Mouse (Mus musculus): ENCODE measurements around the gene Olfr938. TPM values are rescaled to one million over a fixed set of nuclear protein-coding genes. Genes with fewer than 3 reads are reported as not detected.

Gene Olfr938
- not detected in 2 replicates for polyA plus RNA-seq (2015; fragmentation: Nextera tagmentation; extraction: Ambion mirVana)

GRCm38 (mm10) chr9:39078787-39079186, at the start of gene Olfr938:
TSS of gene Olfr938 (minus strand) at chr9:39078887.
- no peak within 1 kb of the TSS for H3K4me2 ChIP-seq
- WGBS: 89% methylated on average over 2 of the region's 2 CpGs
- no peak within 1 kb of the TSS for H3K4me3 ChIP-seq

GRCm38 (mm10) chr9:39127831-39128230, 49.1 kb upstream of the Olfr938 start, which contains the start of gene Olfr27:
TSS of gene Olfr27 (plus strand) at chr9:39128131.
- no peak for ATAC-seq (ENCODE audit: low FRiP score)
- no peaks in the 10 kb centered on the region for H3K27me3 ChIP-seq
- no peaks in the 10 kb centered on the region for H3K36me3 ChIP-seq
- H3K4me1 ChIP-seq (replicated peaks): no peaks in the 10 kb centered on the region
- no peaks in the 10 kb centered on the region for H3K9me3 ChIP-seq
- no peak within 1 kb of the TSS for H3K4me3 ChIP-seq
- H3K4me2 ChIP-seq: no peak within 1 kb of the TSS
- no peak within 1 kb of the TSS for H3K9ac ChIP-seq
- H3K27ac ChIP-seq: no peak within 1 kb of the TSS

More at GRCm38 (mm10) chr9:39078787-39079186, at the start of gene Olfr938:
- Histone ChIP-seq H3K9ac (no peak within 1 kb of the TSS), H3K27me3 (no peaks in the 10 kb centered on the region), H3K4me1 (replicated peaks) (no peaks in the 10 kb centered on the region), H3K9me3 (no peaks in the 10 kb centered on the region), H3K27ac (no peak within 1 kb of the TSS), H3K36me3 (no peaks in the 10 kb centered on the region)
- no peak for ATAC-seq (ENCODE audit: low FRiP score)

- Histone ChIP-seq H3K27ac (no peak overlapping the region), H3K27me3 (no peaks in the 10 kb centered on the region), H3K36me3 (no peaks in the 10 kb centered on the region), H3K4me2 (no peak overlapping the region), H3K9me3 (no peaks in the 10 kb centered on the region), H3K4me3 (no peak overlapping the region), H3K9ac (no peak overlapping the region), H3K4me1 (replicated peaks) (no peaks in the 10 kb centered on the region)
- 90% methylated on average over 1 of the region's 1 CpGs for WGBS
- no peak for ATAC-seq (ENCODE audit: low FRiP score)
These were observed 48.6 kb upstream of the Olfr938 start for GRCm38 (mm10) chr9:39127326-39127725.

- Histone ChIP-seq H3K4me2 (no peak within 1 kb of the TSS), H3K27ac (no peak within 1 kb of the TSS), H3K36me3 (no peaks in the 10 kb centered on the region), H3K4me1 (replicated peaks) (no peaks in the 10 kb centered on the region), H3K4me3 (no peak within 1 kb of the TSS), H3K9ac (no peak within 1 kb of the TSS), H3K27me3 (no peaks in the 10 kb centered on the region), H3K9me3 (no peaks in the 10 kb centered on the region)
- 76% methylated on average over 1 of the region's 1 CpGs for WGBS
- no peak for ATAC-seq (ENCODE audit: low FRiP score)
These were observed 13.8 kb downstream of the Olfr938 start, which contains the start of gene Olfr937 for GRCm38 (mm10) chr9:39064851-39065250. TSS of gene Olfr937 (minus strand) at chr9:39064951.

Small RNAs within 50 kb of the gene (microRNA-seq; reads per million reads assigned to microRNA genes)
- not detected for gene Gm25032
- gene Gm25529: not detected

Other genes starting within 250 kb of the Olfr938 start
- gene Olfr924, start 234.4 kb downstream of the Olfr938 start, polyA plus RNA-seq (2015; fragmentation: Nextera tagmentation; extraction: Ambion mirVana): not detected in 2 replicates
- gene Olfr26, start 223.8 kb downstream of the Olfr938 start, polyA plus RNA-seq (2015; fragmentation: Nextera tagmentation; extraction: Ambion mirVana): not detected in 2 replicates
- gene Olfr926, start 201.8 kb downstream of the Olfr938 start, polyA plus RNA-seq (2015; fragmentation: Nextera tagmentation; extraction: Ambion mirVana): not detected in 2 replicates
- gene Olfr930, start 149.1 kb downstream of the Olfr938 start, polyA plus RNA-seq (2015; fragmentation: Nextera tagmentation; extraction: Ambion mirVana): not detected in 2 replicates
- gene Olfr933, start 106.6 kb downstream of the Olfr938 start, polyA plus RNA-seq (2015; fragmentation: Nextera tagmentation; extraction: Ambion mirVana): not detected in 2 replicates
- gene Olfr934, start 90.6 kb downstream of the Olfr938 start, polyA plus RNA-seq (2015; fragmentation: Nextera tagmentation; extraction: Ambion mirVana): not detected in 2 replicates
- not detected in 2 replicates for gene Olfr935, start 79.2 kb downstream of the Olfr938 start, polyA plus RNA-seq (2015; fragmentation: Nextera tagmentation; extraction: Ambion mirVana)
- gene Olfr146, start 55.5 kb downstream of the Olfr938 start, polyA plus RNA-seq (2015; fragmentation: Nextera tagmentation; extraction: Ambion mirVana): not detected in 2 replicates
- not detected in 2 replicates for gene Olfr937, start 13.9 kb downstream of the Olfr938 start, polyA plus RNA-seq (2015; fragmentation: Nextera tagmentation; extraction: Ambion mirVana)
- not detected in 2 replicates for gene Olfr27, start 49.2 kb upstream of the Olfr938 start, polyA plus RNA-seq (2015; fragmentation: Nextera tagmentation; extraction: Ambion mirVana)
- not detected in 2 replicates for gene Olfr943, start 87.4 kb upstream of the Olfr938 start, polyA plus RNA-seq (2015; fragmentation: Nextera tagmentation; extraction: Ambion mirVana)
- not detected in 2 replicates for gene Olfr944, start 123.0 kb upstream of the Olfr938 start, polyA plus RNA-seq (2015; fragmentation: Nextera tagmentation; extraction: Ambion mirVana)
- gene Olfr1537, start 171.1 kb upstream of the Olfr938 start, polyA plus RNA-seq (2015; fragmentation: Nextera tagmentation; extraction: Ambion mirVana): not detected in 2 replicates
- gene Olfr945, start 197.9 kb upstream of the Olfr938 start, polyA plus RNA-seq (2015; fragmentation: Nextera tagmentation; extraction: Ambion mirVana): not detected in 2 replicates
- not detected in 2 replicates for gene Olfr948, start 247.2 kb upstream of the Olfr938 start, polyA plus RNA-seq (2015; fragmentation: Nextera tagmentation; extraction: Ambion mirVana)

Measured in hindbrain, embryonic 13.5 days (tissue).